Mouse (Mus musculus): ENCODE measurements around the gene Lca5l.

Gene Lca5l

DNA sequence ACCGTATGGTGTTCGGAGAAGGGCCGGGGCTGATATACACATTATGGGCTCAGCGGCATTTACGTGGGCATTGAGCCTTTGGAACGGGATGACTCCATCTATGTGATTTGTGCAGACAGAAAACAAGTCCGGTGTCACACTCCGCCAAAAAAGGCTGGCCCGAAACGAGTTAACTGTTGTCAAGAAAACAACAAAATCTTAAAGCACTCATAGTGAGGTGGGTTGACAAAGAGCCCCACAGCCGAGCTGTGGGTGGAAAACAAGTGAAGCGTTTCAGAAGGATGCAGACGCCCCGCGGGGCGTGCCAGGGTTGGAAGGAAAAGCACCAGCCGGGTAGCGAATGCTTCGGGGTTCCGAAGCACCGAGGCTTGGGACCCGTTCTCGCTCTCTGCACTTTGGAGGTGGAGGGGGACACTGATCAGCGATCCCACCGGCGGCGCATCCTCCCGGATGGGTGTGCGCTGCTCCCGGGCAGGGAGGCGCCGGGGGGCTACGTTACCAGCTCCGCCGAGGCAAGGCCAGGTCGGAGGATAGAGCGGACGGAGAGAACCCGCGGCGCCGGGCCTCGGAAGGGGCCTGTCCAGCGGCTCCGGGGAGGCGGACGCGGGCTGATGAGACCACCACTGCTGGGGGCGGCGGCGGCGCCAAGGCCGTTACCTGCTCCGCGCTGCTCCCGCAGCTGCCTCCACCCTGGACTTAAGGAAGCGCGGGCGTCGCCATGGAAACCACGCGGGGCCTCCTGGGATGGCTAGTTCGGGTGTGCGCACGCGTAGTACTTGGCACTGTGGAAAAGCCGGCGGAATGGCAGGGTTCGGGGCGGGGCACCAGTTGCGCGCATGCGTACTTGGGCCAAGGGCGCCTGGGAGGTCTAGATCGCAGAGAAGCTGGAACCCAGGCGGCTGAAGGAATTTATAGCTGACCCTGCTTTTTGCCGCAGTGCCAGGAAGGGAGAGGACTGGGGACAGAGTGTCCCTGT, at the start of gene Lca5l:
Gene Lca5l (minus strand): TSS at position 741 of the 976 bp plus-strand sequence.
- DNase-seq (ENCODE audit: low spot score) = peak; percentile 100

DNA sequence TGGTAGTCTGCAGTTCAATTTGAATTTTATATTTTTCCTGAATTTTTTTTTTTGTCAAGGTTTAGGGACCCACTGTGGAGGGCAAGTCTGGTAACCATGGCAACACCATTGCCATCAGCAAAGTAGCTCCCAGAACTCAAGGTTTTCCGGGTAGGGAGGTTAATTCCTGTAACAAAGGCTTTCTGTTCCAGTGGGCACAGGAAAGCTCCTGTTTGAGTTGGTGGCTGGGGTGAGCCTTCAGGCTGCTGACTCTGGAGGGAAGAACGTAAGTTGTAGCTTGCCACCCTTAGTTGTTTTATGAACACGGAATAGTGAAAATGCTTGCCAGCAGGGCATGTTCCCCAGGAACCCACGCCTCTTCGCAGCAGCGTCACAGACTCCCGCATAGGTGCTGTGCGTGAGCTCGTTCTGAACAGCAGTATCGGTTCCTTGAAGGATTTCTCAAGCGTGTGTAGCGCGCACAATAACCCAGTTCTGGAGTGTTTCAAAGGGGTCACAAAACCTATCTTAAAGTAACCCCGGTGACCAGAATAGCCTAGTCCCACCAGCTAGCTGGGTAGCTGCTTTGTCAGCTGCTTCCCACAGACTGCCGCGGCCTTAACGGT, 43.4 kb upstream of the Lca5l start, which contains the start of gene B3galt5:
Gene B3galt5 (plus strand): TSS at position 436 of the 605 bp plus-strand sequence.
- DNase-seq (ENCODE audit: low spot score) = no peak

DNA sequence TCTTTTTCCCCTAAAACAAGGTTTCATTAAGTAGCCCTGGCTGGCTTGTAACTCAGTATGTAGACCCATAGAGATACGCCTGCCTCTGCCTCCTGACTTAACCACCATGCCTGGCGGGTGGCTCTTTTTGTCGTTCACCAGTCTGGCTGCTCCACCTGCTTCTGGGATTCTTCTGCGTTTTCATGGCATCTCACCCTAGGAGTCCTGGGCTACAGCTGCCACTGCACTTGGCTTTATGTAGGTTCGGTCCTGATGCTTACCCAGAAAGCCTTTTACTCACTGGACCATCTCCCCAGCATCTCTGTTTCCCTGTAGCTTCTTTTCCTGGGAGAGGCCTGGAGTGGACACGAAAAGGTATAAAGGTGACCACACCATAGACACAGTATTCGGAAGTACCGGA, 41.9 kb upstream of the Lca5l start:
- DNase-seq (ENCODE audit: low spot score) = no peak

DNA sequence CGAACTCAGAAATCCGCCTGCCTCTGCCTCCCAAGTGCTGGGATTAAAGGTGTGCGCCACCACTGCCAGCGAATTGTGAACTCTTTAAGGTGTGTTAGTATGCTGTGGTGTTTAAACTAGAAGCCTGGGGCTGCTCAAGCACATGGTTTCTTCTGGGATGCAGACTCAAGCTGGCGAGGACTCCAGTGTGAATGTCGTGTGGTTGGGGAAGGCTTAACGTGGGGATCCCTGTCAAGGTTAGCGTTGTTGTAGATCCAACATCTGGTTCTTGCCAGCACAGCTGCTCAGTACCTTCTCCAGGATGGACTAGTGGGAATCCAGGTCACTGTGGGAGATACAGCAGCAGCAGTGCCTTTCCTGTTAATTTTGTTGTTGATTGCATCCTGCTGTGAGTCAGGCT, 39.9 kb upstream of the Lca5l start:
- no peak for DNase-seq (ENCODE audit: low spot score)

DNA sequence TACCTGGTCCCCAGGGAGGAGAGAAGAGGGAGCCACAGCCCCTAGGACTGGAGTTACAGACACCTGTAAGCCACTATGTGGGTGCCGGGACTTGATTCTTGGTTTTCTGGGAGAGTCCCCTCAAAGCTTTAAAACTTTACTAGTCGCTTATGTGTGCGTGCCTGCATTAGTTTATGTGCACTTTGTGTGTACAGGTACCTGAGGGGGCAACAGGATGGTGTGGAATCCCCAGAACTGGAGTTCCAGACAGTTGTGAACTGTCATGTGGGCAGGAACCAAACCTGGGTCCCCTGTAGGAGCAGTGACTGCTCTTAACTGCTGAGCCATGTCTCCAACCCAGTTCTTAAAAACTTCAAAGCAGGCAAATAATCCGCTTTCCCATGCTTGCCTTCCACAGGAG, 39.2 kb upstream of the Lca5l start:
- DNase-seq (ENCODE audit: low spot score) = no peak

DNA sequence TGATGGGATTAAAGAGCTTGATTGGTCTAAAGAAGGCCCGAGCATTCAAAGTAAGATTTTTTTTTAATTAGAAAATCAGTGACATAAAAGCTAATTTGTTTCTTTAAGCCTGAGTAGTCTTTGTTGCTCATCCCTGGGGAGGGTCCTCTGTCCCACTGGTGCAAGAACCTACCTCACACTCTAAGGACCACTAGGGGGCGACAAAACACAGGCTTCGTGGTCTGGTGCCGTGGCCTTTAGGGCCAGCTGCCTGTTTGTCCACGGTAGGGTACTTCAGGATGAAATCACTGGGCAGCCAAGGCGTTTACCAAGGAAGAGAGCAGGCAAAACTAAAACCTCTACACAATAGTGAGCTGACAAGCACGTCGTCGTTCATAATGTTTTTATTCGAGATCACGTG, 38.3 kb upstream of the Lca5l start:
- peak; percentile 73 for DNase-seq (ENCODE audit: low spot score)

DNA sequence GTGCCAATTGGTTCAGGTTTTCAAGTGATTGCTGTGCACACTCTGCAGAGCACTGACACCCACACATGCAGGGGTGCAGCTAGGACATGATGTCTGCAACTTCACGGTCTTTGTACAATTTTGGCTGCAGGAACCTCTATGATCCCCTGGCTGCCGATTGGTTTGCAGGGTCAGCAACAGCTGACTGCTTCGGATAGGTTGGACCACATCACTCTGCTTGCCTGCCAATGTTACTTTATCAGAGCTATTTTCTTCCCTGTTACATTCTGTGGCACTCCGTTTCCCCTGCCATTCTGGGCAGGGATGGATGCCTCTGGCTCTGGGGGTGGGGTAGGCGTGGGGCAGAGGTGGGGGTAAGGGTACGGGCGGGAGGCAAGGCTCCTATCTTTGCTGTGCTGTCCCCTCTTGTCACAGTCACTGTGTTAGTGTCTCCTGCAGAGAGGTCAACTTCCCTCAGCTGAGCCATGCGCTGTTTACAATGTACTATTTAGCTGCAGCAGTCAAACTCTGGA, 37.0 kb upstream of the Lca5l start:
- DNase-seq (ENCODE audit: low spot score) = no peak

DNA sequence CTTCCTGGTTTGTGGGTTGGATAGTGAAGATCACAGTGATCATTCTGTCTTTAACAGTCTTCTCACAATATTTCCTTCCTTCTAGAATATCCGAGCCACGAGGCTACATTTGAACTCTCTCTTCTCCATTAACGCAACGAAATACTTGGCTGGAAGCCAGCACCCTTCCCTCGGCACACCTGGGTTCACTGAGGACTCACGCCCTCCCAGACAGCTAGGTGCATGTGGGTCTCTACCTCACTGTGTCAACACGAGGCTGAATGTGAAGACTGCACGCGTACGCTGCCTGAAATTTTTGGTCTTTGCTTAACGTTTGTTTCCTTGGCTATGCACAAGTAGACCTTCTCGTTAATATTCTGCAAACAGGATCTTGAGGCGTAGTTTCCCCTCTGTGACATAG, 36.4 kb upstream of the Lca5l start:
- DNase-seq (ENCODE audit: low spot score) = peak; percentile 24

DNA sequence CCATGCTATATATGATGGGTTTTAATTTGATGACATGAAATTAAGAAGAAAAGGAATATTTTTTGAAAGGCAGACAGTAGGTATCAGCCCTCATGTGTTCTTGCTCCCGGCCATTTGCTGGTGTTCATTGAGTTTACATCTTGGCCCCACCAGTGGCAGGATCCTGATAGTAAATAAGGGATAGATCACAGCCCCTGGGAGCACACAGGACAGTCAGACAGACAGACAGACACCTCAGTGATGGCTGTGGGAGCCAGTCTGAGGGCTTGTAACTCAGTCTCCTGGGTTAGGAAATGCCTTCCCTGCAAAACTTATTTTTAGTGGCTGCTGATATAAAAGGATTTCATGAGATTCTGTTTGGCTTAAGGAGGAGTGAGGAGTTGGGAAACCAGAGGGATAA, 30.4 kb upstream of the Lca5l start:
- DNase-seq (ENCODE audit: low spot score) = no peak

DNA sequence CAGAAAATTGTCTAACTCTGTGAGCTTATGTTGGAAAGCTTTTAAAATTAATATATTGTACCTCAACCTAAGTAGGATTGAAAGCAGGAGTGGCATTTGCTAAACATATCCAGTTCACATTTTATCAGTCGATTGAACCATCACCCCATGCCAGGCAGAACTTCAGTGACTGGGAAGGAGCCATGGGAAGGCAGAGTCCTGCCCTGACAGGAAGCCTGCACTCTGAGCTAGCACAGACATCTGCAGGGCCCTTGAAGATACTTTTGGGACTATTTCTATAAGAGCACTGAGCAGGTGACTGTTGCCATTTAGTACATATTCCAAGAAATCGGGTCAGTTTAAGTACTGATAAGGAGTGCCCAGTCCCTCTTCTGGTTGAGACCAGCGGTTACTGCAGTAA, 29.9 kb upstream of the Lca5l start:
- no peak for DNase-seq (ENCODE audit: low spot score)

DNA sequence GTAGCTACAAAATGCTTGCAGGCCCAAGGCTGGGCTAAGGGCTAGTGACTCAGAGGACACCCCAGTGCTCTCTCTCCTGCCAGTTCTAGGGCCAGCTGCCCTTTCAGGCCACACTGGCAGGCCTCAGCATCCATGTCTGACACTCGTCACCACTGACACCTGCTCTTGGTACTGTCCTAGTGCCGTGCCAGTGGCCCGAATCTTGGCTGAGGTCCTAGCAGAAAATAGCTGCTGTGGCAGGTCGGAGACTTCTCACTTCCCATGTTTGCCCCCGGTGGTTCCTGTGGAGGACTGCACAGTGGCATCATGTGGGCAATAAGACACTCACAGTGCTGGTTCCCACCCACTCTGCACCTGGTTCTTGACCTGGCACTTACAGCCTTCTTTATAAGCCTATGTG, 29.4 kb upstream of the Lca5l start:
- DNase-seq (ENCODE audit: low spot score) = no peak

DNA sequence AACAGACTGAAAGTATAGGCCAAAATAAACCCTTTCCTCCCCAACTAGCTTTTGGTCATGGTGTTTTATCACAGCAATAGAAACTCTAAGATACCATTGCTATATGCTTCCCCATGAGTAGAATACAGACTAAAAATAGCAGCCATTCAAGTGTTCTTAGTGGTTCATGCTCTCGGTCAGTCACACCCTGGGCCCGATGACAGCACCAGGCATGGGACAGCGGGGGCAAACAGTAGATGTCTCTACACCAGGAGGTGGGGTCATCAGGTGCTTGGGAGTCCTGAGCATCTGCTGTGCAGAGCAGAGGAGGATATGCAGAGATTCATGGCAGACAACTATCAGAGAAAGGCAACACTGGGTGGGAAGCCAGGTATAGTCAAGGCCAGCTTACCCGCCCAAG, 21.0 kb upstream of the Lca5l start:
- DNase-seq (ENCODE audit: low spot score) = no peak

DNA sequence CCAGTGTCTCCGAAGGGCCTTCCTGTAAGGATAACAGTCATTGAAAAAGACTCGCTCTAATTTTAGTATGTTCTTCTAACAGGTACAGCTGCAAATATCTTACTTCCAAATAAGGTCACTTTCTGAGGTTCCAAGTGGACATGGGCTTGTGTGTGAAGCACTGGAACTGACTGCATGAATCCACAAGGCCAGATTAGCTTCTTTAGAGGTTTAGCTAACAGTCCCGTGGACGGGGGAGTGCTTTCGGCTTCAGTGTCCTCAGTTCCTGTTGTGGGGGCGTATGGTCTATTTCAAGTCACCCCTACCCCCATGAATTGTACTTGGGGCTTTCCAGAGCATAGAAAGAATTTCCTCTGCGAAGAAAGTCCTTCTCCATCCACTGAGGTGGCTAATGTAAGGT, 18.8 kb upstream of the Lca5l start:
- no peak for DNase-seq (ENCODE audit: low spot score)

DNA sequence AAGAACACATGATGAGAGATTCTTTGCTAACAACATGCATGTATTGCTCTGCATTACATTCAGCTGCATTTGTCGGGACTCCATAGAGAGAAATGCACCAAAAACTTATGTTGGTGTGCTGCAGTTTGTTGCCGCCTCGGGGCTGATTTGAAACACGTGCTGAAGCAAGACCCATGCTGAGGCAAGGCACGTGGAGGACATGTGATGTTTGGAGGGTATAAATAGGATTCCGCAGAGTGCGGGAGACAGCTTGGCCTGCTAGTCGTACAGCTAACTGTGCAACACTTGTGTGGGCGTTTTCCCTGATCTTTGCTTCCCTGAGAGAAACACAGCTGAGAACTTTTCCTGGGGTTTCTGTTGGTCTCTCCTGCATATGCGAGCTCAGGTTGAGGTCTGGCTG, 17.7 kb upstream of the Lca5l start:
- no peak for DNase-seq (ENCODE audit: low spot score)

DNA sequence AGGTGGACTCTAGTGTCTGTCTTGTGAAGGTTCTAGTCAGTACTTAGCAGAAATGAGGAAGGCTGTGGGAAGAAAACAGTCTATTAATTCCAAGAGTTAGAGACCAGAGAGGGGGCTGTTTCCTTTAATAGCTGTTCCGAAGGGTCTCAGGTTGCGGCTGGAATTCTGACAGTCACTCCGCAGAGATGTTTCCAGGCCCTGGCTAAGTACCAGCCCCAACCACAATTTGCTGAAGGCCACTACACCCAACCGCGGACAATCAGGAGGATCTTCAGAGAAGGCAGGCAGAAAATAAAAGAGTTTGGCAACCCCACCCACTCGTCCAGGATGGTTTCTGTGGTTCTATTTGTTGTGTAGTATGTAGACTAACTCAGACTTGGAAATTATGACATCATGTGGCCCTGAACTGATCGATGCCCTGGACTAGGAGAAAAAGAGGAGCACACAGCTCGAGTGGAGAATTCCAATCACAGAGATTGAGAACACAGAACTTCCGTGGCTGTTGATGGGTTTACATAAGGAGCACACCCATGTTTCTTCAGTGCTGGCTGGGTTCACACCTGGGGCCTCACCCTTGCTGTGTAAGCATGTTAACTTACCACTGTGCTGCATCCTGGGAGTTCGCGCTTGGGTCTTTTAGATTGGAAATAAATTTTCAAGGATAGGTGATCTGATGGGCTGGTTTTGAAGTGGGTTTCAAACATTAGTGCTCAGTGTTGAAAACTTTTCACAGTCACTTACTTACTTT, 9.6 kb upstream of the Lca5l start:
- DNase-seq (ENCODE audit: low spot score) = no peak

DNA sequence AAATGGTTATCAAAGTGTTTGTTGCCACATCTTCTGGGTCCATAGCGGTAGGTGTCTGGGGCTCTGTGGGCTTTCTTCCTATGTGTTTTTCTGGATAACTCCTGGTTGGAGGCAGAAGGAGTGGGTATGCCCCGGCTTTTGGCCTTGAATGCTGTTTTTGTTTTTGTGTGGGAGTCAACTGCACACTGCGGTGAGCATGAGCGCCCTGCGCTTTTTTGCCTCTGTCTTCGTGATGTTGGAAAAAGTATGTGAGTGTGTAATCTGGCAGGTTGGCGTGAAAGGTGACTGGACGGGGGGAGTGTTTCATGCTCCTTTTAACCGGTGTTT, 8.6 kb upstream of the Lca5l start:
- DNase-seq (ENCODE audit: low spot score) = no peak

DNA sequence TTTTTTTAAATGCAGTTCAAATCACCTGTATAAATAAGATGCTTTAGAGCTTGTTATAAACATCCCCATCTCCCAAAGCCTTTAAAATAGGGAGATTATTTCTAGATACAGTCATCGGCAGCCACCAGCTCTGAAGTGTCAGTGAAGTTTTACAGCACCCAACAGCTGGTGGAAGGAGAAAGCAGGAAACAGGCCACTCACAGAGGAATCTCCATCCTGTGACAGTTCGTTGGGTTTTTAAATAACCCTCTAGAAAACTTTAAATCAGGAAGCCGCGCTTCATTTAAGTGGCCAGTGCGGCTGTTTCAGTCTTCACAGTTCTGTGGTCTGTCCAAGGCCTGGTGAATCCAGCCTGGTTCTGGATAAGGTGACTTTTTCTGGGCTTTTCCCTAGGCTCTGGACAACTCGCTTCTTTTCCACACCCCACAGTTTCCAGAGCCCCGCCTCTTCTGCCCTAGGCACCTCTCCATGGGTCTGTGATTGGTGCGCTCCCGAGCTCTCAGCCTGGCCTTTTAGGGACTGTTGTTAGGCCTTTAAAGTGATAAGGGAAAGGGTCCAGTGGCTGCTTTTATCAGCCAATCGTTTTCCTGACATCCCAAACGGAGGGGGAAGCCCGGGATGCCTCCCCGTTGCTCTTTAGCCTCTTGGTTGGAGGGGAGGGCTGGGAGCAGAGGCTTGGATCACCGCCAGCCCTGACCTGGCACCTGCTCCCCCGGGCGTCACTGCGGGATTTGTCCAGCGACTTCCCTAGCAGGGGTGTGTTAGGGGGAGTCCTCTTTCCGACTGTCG, 8.0 kb upstream of the Lca5l start, which contains the start of gene Sh3bgr:
Gene Sh3bgr (plus strand): TSS at position 538 of the 789 bp plus-strand sequence.
- peak; percentile 71 for DNase-seq (ENCODE audit: low spot score)

DNA sequence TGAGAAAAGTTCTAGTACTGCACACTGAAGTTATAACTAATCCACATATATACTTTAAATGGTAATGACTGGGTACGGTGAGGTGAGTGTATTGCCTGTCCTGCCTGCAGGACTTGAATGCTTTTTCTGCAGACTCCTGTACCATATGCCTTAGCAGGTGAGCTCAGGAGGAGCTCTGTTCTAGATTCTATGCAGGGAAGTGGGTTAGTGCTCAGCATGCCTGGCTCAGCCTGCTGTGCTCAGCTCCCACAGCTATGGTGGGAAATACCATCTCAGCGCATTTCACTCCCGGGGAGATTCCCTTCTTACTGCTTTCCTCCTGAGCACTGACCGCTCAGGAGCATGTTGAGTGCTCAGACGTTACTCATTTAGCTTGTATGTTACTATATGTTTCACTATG, 4.5 kb downstream of the Lca5l start:
- DNase-seq (ENCODE audit: low spot score) = no peak

DNA sequence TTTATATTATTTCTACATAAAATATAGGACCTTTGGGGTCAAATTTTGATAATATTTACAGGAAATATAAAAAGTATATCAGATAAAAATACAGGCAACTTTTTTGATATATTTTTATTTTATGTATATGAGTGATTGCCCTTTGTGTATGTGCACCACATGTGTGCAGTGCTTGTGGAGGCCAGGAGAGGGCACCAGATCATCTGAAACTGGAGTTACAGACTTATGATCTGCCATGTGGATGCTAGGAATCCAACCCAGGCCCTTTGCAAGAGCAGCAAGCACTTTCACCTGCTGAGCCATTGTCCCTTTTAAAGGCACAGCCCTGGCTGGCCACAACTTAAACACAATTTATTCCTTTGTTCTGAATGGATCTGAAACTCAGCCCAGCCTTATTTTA, 12.9 kb downstream of the Lca5l start:
- no peak for DNase-seq (ENCODE audit: low spot score)

DNA sequence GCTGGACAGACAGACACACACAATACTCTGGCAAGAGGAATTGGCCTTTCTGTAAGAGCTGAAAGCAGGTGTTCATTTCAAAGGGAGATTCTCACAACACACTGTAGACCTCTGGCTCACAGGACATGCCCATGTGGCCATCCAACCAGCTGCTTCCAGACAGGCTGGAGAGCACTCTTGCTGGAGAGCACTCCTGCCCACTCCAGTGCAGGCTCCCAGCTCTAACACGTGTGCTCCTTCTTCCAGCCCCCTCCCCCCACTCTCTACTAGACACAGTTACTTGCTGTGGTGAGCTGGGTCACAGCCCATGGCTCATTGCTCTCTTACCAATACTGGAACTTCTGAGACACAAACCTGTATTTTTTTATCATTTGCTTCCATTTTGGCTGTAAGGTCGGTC, 16.7 kb downstream of the Lca5l start:
- no peak for DNase-seq (ENCODE audit: low spot score)

DNA sequence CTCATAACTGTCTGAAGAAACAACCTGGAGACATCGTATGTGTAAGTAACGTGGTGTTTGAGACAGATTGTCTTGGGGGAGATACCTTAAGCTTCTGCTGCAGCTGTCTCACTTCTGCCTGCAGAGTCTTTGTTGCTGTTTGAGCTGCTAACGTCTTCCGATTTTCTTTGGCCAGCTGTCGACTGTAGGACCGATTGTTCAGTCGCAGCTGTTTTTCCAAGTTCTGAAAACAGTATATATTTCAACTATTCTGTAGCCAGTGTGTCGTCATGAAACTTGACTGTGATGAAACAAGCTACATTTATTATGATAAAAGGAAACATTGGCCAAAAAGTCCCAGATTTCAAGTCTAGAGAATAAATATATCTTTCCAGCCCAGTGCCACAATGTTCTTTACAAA, 18.4 kb downstream of the Lca5l start:
- no peak for DNase-seq (ENCODE audit: low spot score)

DNA sequence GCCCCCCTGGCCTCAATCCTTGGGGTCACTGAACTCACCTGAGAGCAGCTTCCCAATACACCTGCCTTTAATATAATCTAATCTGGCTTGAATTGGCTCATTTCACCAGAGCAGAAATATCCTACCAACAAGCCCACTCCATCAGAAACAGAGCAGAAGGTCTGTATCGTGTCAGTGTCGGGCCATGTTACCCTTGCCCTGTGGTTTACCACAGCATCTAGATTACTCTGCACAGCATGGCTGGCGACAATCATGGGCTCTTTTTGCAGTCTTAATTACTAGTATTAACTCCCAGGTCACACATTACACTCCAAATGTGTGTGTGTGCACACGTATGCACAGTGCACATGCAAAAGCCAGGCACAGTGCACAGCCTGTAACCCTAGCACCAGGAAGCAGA, 23.2 kb downstream of the Lca5l start:
- no peak for DNase-seq (ENCODE audit: low spot score)

Measured in urinary bladder, postnatal 14 days (tissue).